Mouse (Mus musculus): ENCODE results near the gene Mttp. TPM values are rescaled to one million over a fixed set of nuclear protein-coding genes. Genes with fewer than 3 reads are reported as not detected.

Mttp gene
- 4.7 and 4.9 TPM in 2 replicates for polyA plus RNA-seq (2012; rRNA removed)

DNA sequence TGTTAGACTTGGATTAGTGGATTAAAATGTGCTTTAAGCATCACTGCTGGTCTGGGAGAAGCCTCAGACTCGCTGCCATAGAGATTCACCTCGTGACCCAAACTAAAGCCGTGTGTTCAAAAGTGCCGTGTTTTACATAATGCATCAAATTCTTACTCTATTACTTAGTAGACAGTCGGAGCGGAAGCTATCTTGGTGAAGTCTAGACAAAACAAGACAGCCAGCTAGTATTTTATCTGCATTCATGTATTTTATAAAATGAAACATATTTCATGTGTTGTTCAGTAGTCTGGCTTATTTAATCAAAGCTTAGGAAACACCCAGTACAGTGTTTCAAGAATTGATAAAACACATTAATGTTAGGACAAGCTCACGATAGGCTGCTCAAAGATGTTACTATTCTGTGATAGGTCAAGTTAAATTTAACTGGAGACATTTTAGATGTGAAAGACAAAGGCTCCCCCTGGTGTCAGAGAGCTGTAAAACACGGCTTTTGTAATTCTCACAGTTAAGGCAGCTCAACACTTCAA, at the start of gene Mttp:
Mttp (minus strand) TSS at position 327 of the 530 bp plus-strand sequence.
- DNase-seq (ENCODE audit: low read depth), result peak; percentile 94
- TF ChIP-seq POLR2A (IDR thresholded peaks at IDR 0.05; ENCODE audit: borderline replicate concordance, extremely low read depth, insufficient read depth, insufficient read length, poor library complexity, severe bottlenecking) (no peak), CTCF (IDR thresholded peaks at IDR 0.05; ENCODE audit: borderline replicate concordance, extremely low read depth, insufficient read depth, insufficient read length) (peak; percentile 55; the same call in 1 of the 2 replicates)

- no peak for DNase-seq (ENCODE audit: low read depth)
- TF ChIP-seq CTCF (IDR thresholded peaks at IDR 0.05; ENCODE audit: borderline replicate concordance, extremely low read depth, insufficient read depth, insufficient read length), result no peak
- TF ChIP-seq POLR2A (IDR thresholded peaks at IDR 0.05; ENCODE audit: borderline replicate concordance, extremely low read depth, insufficient read depth, insufficient read length, poor library complexity, severe bottlenecking), result no peak
Measured at GRCm38 (mm10) chr3:138193683-138194302, 49.0 kb upstream of the Mttp start, which contains the start of gene 4930579F01Rik. 4930579F01Rik (minus strand) TSS chr3:138193825.

- no peak for DNase-seq (ENCODE audit: low read depth)
- TF ChIP-seq POLR2A (IDR thresholded peaks at IDR 0.05; ENCODE audit: borderline replicate concordance, extremely low read depth, insufficient read depth, insufficient read length, poor library complexity, severe bottlenecking) (no peak), CTCF (IDR thresholded peaks at IDR 0.05; ENCODE audit: borderline replicate concordance, extremely low read depth, insufficient read depth, insufficient read length) (no peak)
Measured at GRCm38 (mm10) chr3:138192260-138192659, 47.5 kb upstream of the Mttp start.

DNA sequence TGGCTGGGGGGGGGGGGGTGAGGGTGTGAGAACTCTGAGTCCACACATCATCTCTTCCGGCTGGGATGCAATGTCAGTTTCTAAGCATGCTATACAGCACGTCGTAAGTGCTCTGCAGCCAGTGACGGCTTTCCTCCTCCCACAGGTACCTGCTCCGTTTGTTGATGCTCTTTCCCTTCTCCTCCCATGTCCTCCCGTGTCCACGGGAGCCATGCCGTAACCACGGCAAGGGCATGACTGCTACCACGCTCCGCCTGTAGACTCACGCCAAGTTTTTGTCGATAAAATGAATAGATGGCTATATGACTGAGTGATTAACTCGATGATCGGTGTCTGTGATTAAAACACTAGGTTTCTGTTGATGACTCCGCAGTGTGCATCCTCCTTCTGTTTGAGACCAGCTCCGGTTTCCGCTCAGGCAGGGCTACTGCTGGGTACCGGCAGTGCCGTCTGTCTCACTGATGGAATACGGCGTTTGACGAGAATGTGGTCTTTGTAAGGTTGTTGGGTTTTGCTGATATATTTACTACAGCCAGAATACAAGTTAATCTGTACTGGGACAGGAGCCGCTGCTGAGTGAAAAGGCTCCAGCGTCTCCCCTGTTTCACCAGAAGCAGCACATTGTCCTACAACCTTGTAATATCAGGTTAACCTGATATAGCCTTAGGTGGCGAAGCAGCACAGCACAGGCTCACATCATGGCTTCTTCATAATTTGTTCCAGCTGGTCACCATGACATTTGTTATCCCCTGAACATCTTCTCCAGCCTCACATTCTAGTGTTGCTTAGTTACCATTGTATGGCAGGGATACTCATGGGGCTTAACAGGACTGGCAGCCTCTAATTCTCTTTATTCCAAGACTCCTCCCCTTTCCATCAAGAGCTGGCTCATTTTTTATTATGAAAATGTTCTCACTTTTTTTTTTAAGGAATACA, 41.5 kb upstream of the Mttp start:
- peak; percentile 51 for DNase-seq (ENCODE audit: low read depth)
- TF ChIP-seq POLR2A (IDR thresholded peaks at IDR 0.05; ENCODE audit: borderline replicate concordance, extremely low read depth, insufficient read depth, insufficient read length, poor library complexity, severe bottlenecking), result no peak
- TF ChIP-seq CTCF (IDR thresholded peaks at IDR 0.05; ENCODE audit: borderline replicate concordance, extremely low read depth, insufficient read depth, insufficient read length), result no peak

- peak; percentile 20 for DNase-seq (ENCODE audit: low read depth)
- no peak for TF ChIP-seq POLR2A (IDR thresholded peaks at IDR 0.05; ENCODE audit: borderline replicate concordance, extremely low read depth, insufficient read depth, insufficient read length, poor library complexity, severe bottlenecking)
Measured at GRCm38 (mm10) chr3:138185290-138185689, 40.5 kb upstream of the Mttp start.

- DNase-seq (ENCODE audit: low read depth), result no peak
- TF ChIP-seq POLR2A (IDR thresholded peaks at IDR 0.05; ENCODE audit: borderline replicate concordance, extremely low read depth, insufficient read depth, insufficient read length, poor library complexity, severe bottlenecking) (no peak), CTCF (IDR thresholded peaks at IDR 0.05; ENCODE audit: borderline replicate concordance, extremely low read depth, insufficient read depth, insufficient read length) (no peak)
Measured at GRCm38 (mm10) chr3:138183371-138183770, 38.6 kb upstream of the Mttp start.

DNA sequence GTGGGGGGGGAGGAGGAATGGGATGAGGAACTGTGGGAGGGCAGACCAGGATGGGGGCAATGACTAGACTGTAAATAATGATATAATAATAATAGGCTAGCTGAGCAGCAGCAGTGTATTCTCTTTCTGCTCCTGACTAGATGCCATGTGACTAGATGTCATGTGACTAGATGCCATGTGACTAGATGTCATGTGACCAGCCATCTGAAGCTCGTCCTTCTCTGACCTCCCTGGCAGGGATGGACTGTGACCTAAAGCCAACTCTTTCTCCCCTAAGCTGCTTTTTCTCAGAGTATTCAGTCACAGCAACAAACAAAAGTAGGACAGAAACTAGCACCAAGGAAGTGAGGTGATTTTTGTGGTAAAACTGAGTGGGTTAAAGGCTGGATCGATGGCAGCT, 37.3 kb upstream of the Mttp start:
- no peak for DNase-seq (ENCODE audit: low read depth)

GRCm38 (mm10) chr3:138175551-138175950, 30.8 kb upstream of the Mttp start:
- TF ChIP-seq POLR2A (IDR thresholded peaks at IDR 0.05; ENCODE audit: borderline replicate concordance, extremely low read depth, insufficient read depth, insufficient read length, poor library complexity, severe bottlenecking) (no peak), CTCF (IDR thresholded peaks at IDR 0.05; ENCODE audit: borderline replicate concordance, extremely low read depth, insufficient read depth, insufficient read length) (no peak)
- no peak for DNase-seq (ENCODE audit: low read depth)

More for the DNA sequence above, 37.3 kb upstream of the Mttp start:
- TF ChIP-seq POLR2A (IDR thresholded peaks at IDR 0.05; ENCODE audit: borderline replicate concordance, extremely low read depth, insufficient read depth, insufficient read length, poor library complexity, severe bottlenecking) (no peak), CTCF (IDR thresholded peaks at IDR 0.05; ENCODE audit: borderline replicate concordance, extremely low read depth, insufficient read depth, insufficient read length) (no peak)

- TF ChIP-seq CTCF (IDR thresholded peaks at IDR 0.05; ENCODE audit: borderline replicate concordance, extremely low read depth, insufficient read depth, insufficient read length) (no peak), POLR2A (IDR thresholded peaks at IDR 0.05; ENCODE audit: borderline replicate concordance, extremely low read depth, insufficient read depth, insufficient read length, poor library complexity, severe bottlenecking) (no peak)
- DNase-seq (ENCODE audit: low read depth), result no peak
Measured at GRCm38 (mm10) chr3:138173291-138173690, 28.5 kb upstream of the Mttp start.

DNA sequence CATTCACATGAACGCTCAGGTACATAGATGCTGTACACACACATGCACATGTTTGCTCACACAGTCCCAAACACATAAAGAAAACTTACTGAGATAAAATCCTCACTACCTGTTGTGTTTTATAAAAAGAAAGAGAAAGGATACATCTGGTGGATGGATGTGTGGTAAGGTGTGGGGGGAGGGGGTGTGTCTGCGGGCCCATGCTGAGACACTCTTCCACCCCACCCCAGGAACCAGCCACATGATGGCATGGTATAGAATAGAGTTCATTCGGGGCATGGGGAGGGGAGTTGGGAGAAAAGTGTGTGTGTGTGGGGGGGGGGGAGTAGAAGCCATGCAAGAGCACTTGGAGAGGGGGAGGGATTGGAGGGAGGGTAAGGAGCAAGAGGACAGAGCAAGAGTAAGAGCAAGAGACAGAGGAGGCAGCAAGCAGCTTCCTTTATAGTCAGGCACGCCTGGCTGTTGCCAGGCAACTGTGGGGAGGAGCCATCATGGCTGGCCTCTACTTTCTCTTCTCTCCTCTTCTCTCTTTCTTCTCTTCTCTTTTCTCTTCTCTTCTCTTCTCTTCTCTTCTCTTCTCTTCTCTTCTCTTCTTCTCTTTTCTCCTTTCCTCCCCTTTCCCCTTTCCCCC, 17.9 kb upstream of the Mttp start:
- peak; percentile 18 for DNase-seq (ENCODE audit: low read depth)
- no peak for TF ChIP-seq POLR2A (IDR thresholded peaks at IDR 0.05; ENCODE audit: borderline replicate concordance, extremely low read depth, insufficient read depth, insufficient read length, poor library complexity, severe bottlenecking)
- TF ChIP-seq CTCF (IDR thresholded peaks at IDR 0.05; ENCODE audit: borderline replicate concordance, extremely low read depth, insufficient read depth, insufficient read length), result no peak

DNA sequence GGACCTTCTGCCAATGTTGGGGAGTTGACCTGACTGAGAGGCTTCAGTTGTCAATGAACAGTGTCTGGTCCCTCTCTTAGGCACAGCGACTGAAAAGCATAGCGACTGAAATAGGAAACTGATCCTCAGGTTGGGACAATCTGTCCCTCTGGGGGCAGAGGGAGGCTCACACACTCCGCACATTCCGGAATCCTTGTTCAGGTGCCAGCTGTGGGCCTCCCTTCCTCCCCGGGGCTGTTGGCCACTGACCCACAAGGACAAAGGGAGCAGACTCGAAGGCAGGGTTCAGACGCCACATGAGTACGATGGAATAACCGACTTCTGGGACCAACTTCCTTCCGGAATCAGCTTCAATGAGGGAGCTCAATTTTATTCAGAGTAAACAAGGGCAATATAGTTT, 16.9 kb upstream of the Mttp start:
- no peak for DNase-seq (ENCODE audit: low read depth)
- TF ChIP-seq CTCF (IDR thresholded peaks at IDR 0.05; ENCODE audit: borderline replicate concordance, extremely low read depth, insufficient read depth, insufficient read length), result no peak
- no peak for TF ChIP-seq POLR2A (IDR thresholded peaks at IDR 0.05; ENCODE audit: borderline replicate concordance, extremely low read depth, insufficient read depth, insufficient read length, poor library complexity, severe bottlenecking)
